Mouse (Mus musculus): ENCODE measurements around the gene Tnfrsf21. TPM values are rescaled to one million over a fixed set of nuclear protein-coding genes. Genes with fewer than 3 reads are reported as not detected.

The Tnfrsf21 gene
- polyA plus RNA-seq, 1 experiment from 2014 or later: 14.2 TPM

- no peak overlapping the region for H3K27ac ChIP-seq (ENCODE audit: low read length)
- H3K4me3 ChIP-seq (ENCODE audit: low read length): no peak overlapping the region
- H3K9me3 ChIP-seq (ENCODE audit: control insufficient read depth, low read length): no peaks in the 10 kb centered on the region
- 88% methylated on average over 9 of the region's 9 CpGs for WGBS
- H3K9ac ChIP-seq (ENCODE audit: low read depth, low read length): no peak overlapping the region
- no peaks in the 10 kb centered on the region for H3K27me3 ChIP-seq (replicated peaks; ENCODE audit: control insufficient read depth, insufficient read depth, low read length)
- H3K4me2 ChIP-seq (ENCODE audit: low read depth, low read length): no peak overlapping the region
- no peaks in the 10 kb centered on the region for H3K36me3 ChIP-seq (ENCODE audit: control insufficient read depth, insufficient read depth, low read length)
- H3K4me1 ChIP-seq (ENCODE audit: control insufficient read depth, insufficient read depth, low read length): peaks cover 4% of the 10 kb centered on the region
- no peak for ATAC-seq
These were observed 5.7 kb downstream of the Tnfrsf21 start for GRCm38 (mm10) chr17:43022056-43022455.

GRCm38 (mm10) chr17:43023637-43024217 lies 7.4 kb downstream of the Tnfrsf21 start:
- H3K27ac ChIP-seq (ENCODE audit: low read length): no peak overlapping the region
- H3K9me3 ChIP-seq (ENCODE audit: control insufficient read depth, low read length): no peaks in the 10 kb centered on the region
- H3K9ac ChIP-seq (ENCODE audit: low read depth, low read length): no peak overlapping the region
- 68% methylated on average over 12 of the region's 12 CpGs for WGBS
- H3K4me1 ChIP-seq (ENCODE audit: control insufficient read depth, insufficient read depth, low read length): no peaks in the 10 kb centered on the region
- no peak overlapping the region for H3K4me3 ChIP-seq (ENCODE audit: low read length)
- no peak for ATAC-seq
- H3K36me3 ChIP-seq (ENCODE audit: control insufficient read depth, insufficient read depth, low read length): no peaks in the 10 kb centered on the region
- no peak overlapping the region for H3K4me2 ChIP-seq (ENCODE audit: low read depth, low read length)
- no peaks in the 10 kb centered on the region for H3K27me3 ChIP-seq (replicated peaks; ENCODE audit: control insufficient read depth, insufficient read depth, low read length)

- no peak overlapping the region for H3K4me3 ChIP-seq (ENCODE audit: low read length)
These were observed 8.2 kb downstream of the Tnfrsf21 start for GRCm38 (mm10) chr17:43024531-43024930.

GRCm38 (mm10) chr17:43025048-43025447 lies 8.7 kb downstream of the Tnfrsf21 start:
- 80% methylated on average over 6 of the region's 6 CpGs for WGBS
- Histone ChIP-seq H3K9ac (ENCODE audit: low read depth, low read length) (no peak overlapping the region), H3K27me3 (replicated peaks; ENCODE audit: control insufficient read depth, insufficient read depth, low read length) (no peaks in the 10 kb centered on the region), H3K9me3 (ENCODE audit: control insufficient read depth, low read length) (no peaks in the 10 kb centered on the region), H3K36me3 (ENCODE audit: control insufficient read depth, insufficient read depth, low read length) (no peaks in the 10 kb centered on the region), H3K4me3 (ENCODE audit: low read length) (no peak overlapping the region), H3K27ac (ENCODE audit: low read length) (no peak overlapping the region), H3K4me2 (ENCODE audit: low read depth, low read length) (no peak overlapping the region), H3K4me1 (ENCODE audit: control insufficient read depth, insufficient read depth, low read length) (peaks cover 9% of the 10 kb centered on the region; the same call in 1 of the 2 replicates)
- ATAC-seq: peak; percentile 71

More at GRCm38 (mm10) chr17:43024531-43024930, 8.2 kb downstream of the Tnfrsf21 start:
- H3K9me3 ChIP-seq (ENCODE audit: control insufficient read depth, low read length): no peaks in the 10 kb centered on the region
- no peak overlapping the region for H3K4me2 ChIP-seq (ENCODE audit: low read depth, low read length)
- WGBS: 87% methylated on average over 3 of the region's 3 CpGs
- ATAC-seq: no peak
- peaks cover 4% of the 10 kb centered on the region; the same call in 1 of the 2 replicates for H3K4me1 ChIP-seq (ENCODE audit: control insufficient read depth, insufficient read depth, low read length)
- no peak overlapping the region for H3K9ac ChIP-seq (ENCODE audit: low read depth, low read length)
- H3K27me3 ChIP-seq (replicated peaks; ENCODE audit: control insufficient read depth, insufficient read depth, low read length): no peaks in the 10 kb centered on the region
- no peaks in the 10 kb centered on the region for H3K36me3 ChIP-seq (ENCODE audit: control insufficient read depth, insufficient read depth, low read length)
- no peak overlapping the region for H3K27ac ChIP-seq (ENCODE audit: low read length)

GRCm38 (mm10) chr17:43025819-43026593 lies 9.7 kb downstream of the Tnfrsf21 start:
- no peak for ATAC-seq
- Histone ChIP-seq H3K4me3 (ENCODE audit: low read length) (no peak overlapping the region), H3K27ac (ENCODE audit: low read length) (no peak overlapping the region), H3K4me2 (ENCODE audit: low read depth, low read length) (no peak overlapping the region), H3K27me3 (replicated peaks; ENCODE audit: control insufficient read depth, insufficient read depth, low read length) (no peaks in the 10 kb centered on the region), H3K9me3 (ENCODE audit: control insufficient read depth, low read length) (no peaks in the 10 kb centered on the region), H3K4me1 (ENCODE audit: control insufficient read depth, insufficient read depth, low read length) (peaks cover 9% of the 10 kb centered on the region; the same call in 1 of the 2 replicates), H3K9ac (ENCODE audit: low read depth, low read length) (no peak overlapping the region), H3K36me3 (ENCODE audit: control insufficient read depth, insufficient read depth, low read length) (no peaks in the 10 kb centered on the region)
- 89% methylated on average over 22 of the region's 22 CpGs for WGBS

- ATAC-seq: no peak
- Histone ChIP-seq H3K27me3 (replicated peaks; ENCODE audit: control insufficient read depth, insufficient read depth, low read length) (no peaks in the 10 kb centered on the region), H3K27ac (ENCODE audit: low read length) (no peak overlapping the region), H3K4me3 (ENCODE audit: low read length) (no peak overlapping the region), H3K9ac (ENCODE audit: low read depth, low read length) (no peak overlapping the region), H3K9me3 (ENCODE audit: control insufficient read depth, low read length) (no peaks in the 10 kb centered on the region), H3K4me2 (ENCODE audit: low read depth, low read length) (no peak overlapping the region), H3K4me1 (ENCODE audit: control insufficient read depth, insufficient read depth, low read length) (peaks cover 9% of the 10 kb centered on the region; the same call in 1 of the 2 replicates), H3K36me3 (ENCODE audit: control insufficient read depth, insufficient read depth, low read length) (no peaks in the 10 kb centered on the region)
- 81% methylated on average over 4 of the region's 4 CpGs for WGBS
These were observed 10.4 kb downstream of the Tnfrsf21 start for GRCm38 (mm10) chr17:43026708-43027107.

GRCm38 (mm10) chr17:43029546-43029945 lies 13.2 kb downstream of the Tnfrsf21 start:
- no peaks in the 10 kb centered on the region for H3K9me3 ChIP-seq (ENCODE audit: control insufficient read depth, low read length)
- no peaks in the 10 kb centered on the region for H3K36me3 ChIP-seq (ENCODE audit: control insufficient read depth, insufficient read depth, low read length)
- WGBS: 55% methylated on average over 3 of the region's 3 CpGs
- H3K4me3 ChIP-seq (ENCODE audit: low read length): no peak overlapping the region
- no peaks in the 10 kb centered on the region for H3K27me3 ChIP-seq (replicated peaks; ENCODE audit: control insufficient read depth, insufficient read depth, low read length)
- H3K9ac ChIP-seq (ENCODE audit: low read depth, low read length): no peak overlapping the region
- H3K4me1 ChIP-seq (ENCODE audit: control insufficient read depth, insufficient read depth, low read length): peaks cover 9% of the 10 kb centered on the region; the same call in 1 of the 2 replicates
- peak; percentile 92 for ATAC-seq
- H3K27ac ChIP-seq (ENCODE audit: low read length): no peak overlapping the region
- H3K4me2 ChIP-seq (ENCODE audit: low read depth, low read length): no peak overlapping the region

GRCm38 (mm10) chr17:43030290-43030689 lies 13.9 kb downstream of the Tnfrsf21 start:
- Histone ChIP-seq H3K27me3 (replicated peaks; ENCODE audit: control insufficient read depth, insufficient read depth, low read length) (no peaks in the 10 kb centered on the region), H3K27ac (ENCODE audit: low read length) (no peak overlapping the region), H3K4me2 (ENCODE audit: low read depth, low read length) (no peak overlapping the region), H3K4me3 (ENCODE audit: low read length) (no peak overlapping the region), H3K4me1 (ENCODE audit: control insufficient read depth, insufficient read depth, low read length) (peaks cover 9% of the 10 kb centered on the region; the same call in 1 of the 2 replicates), H3K9ac (ENCODE audit: low read depth, low read length) (no peak overlapping the region), H3K9me3 (ENCODE audit: control insufficient read depth, low read length) (no peaks in the 10 kb centered on the region), H3K36me3 (ENCODE audit: control insufficient read depth, insufficient read depth, low read length) (no peaks in the 10 kb centered on the region)
- no peak for ATAC-seq
- 72% methylated on average over 3 of the region's 3 CpGs for WGBS

GRCm38 (mm10) chr17:43032489-43033036 lies 16.2 kb downstream of the Tnfrsf21 start:
- Histone ChIP-seq H3K27ac (ENCODE audit: low read length) (no peak overlapping the region), H3K9ac (ENCODE audit: low read depth, low read length) (no peak overlapping the region), H3K4me1 (ENCODE audit: control insufficient read depth, insufficient read depth, low read length) (peaks cover 12% of the 10 kb centered on the region; the same call in 1 of the 2 replicates), H3K9me3 (ENCODE audit: control insufficient read depth, low read length) (no peaks in the 10 kb centered on the region), H3K4me2 (ENCODE audit: low read depth, low read length) (no peak overlapping the region), H3K36me3 (ENCODE audit: control insufficient read depth, insufficient read depth, low read length) (no peaks in the 10 kb centered on the region), H3K27me3 (replicated peaks; ENCODE audit: control insufficient read depth, insufficient read depth, low read length) (no peaks in the 10 kb centered on the region), H3K4me3 (ENCODE audit: low read length) (no peak overlapping the region)
- ATAC-seq: no peak
- WGBS: 62% methylated on average over 8 of the region's 8 CpGs
